Mouse (Mus musculus): ENCODE measurements around the gene Csf3.
"Not testable (repeated sequence)": the region's sequence is repeated elsewhere in the genome, so short reads cannot be mapped to it uniquely, and the experiment has no call there.

Csf3 gene

DNA sequence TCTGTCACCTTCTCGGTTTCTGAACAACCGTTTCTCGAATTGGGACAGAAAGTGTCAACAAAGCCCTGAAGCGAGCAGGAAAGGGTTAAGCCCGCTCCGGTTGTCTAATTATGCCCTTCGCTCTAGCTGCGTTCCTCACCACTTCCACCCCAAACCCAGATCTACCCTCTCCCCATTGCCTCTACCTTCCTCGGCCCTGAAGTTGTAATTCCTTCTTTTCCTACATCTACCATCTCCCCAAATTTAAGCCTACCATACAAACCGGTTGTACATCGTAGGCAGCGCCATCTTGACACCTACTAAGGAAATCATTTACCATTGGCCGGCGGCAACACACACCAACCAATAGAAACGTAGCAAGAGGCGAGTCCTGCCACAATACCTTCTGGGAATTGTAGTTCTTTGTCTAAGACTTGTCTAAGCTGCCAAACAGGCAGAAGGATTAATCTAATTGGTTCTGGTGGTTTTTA, 28.1 kb downstream of the Csf3 start, which contains the start of gene Med24:
Gene Med24 (minus strand): TSS at position 317 of the 470 bp plus-strand sequence.
- DNase-seq (ENCODE audit: low spot score): peak; percentile 91

DNA sequence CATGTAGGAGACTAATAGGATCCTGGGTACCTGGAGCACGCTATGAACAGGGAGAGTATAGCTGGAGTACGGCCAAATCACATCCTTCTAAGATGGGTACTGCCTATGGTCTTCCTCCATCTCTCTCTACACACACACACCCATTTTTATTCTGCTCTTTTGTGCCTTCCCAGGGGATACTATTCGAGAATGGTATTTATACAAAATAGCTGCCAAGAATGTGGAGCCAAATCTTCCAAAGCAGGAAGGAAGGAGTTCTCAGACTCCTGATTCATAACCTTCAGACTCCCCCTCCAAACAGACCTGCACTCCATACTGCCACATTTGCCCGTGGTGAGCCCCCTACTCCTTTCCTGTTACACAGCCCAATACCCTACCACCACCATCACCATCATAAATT, 29.7 kb downstream of the Csf3 start:
- no peak for DNase-seq (ENCODE audit: low spot score)

DNA sequence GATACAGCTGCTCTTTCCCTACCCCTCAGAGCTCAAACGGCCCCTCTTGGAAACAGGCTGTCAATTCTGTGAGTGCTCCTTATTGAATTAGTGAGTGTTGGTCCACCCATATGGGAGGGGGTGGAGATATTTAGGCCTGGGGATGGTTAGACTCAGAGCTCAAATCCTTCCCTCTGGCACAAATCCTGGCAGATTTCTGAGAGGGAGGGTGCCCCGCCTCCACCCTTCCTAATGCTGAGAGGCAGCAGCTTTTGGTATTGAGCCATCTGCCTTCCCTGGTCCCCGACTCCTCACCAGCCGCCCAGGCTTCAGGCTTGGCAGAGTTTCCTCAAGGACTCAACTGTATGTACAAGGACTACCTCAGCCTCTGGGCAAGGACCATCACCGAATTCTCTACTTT, 30.1 kb downstream of the Csf3 start:
- DNase-seq (ENCODE audit: low spot score): no peak

DNA sequence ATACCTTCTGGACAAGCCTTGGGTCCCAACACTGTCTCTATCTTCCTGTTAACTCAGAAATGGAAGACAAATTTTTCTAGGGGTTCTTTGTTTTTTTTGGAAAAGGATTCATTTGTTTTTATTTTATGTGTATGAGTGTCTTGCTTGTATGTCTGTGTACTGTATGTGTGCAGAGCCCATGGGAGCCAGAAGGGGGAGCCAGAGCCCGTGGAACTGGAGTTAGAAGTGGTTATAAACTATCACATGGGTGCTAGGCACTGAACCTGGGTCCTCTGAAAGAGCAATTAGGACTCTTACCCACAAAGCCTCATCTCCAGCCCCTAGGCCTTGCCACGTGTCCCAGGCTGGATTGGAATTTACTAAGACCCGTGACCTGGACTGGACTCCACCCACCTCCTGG, 33.0 kb downstream of the Csf3 start:
- DNase-seq (ENCODE audit: low spot score): no peak

DNA sequence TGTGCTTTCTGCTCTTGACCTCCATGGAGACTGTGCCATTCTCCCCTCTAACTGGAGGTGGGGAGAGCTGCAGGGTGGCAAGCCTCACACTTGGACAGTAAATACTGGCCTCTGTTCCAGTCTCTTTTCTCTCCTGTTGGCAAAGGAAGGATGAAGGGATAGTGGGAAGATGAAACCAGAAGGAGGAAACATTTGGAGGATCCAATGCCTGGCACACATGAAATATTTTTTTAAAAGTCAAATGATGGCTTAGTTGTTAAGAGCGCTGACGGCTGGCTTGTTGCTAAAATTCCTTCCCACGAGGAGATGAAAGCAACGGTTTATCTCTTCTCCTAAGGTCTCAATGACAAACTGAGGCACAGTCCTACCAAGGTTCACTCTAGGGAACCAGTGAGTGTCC, 34.0 kb downstream of the Csf3 start:
- DNase-seq (ENCODE audit: low spot score): no peak

DNA sequence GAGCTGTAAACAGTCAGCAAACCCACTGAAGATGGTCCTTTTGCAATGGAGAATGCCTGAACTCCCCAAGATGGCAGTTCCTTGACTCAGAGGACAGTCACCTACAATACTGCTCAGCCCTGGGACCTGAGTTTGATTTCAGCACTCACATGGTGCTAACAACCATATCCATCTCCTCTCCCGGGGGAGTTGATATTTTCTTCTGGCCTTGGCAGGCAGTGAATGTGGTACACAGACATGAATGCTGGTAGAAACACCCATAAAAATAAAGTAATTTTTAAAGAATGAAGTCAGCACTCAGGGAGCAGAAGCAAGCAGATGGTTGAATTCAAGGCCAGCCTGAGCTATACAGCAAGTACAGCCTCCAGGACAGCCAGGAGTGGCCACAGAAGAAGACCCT, 35.1 kb downstream of the Csf3 start:
- no peak for DNase-seq (ENCODE audit: low spot score)

DNA sequence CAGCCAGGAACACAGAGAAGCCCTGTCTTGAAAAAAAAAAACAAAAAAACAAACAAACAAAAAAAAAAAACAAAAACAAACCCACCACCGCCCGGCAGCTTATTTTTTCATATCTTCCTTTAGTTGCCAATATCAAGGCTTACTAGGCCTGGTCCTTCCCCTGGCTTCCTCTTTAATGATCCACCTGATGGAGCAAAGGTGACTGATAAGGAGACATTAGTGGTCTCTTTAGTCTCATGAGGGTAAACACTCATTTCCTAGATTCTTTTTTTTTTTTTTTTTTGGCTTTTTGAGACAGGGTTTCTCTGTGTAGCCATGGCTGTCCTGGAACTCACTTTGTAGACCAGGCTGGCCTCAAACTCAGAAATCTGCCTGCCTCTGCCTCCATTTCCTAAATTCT, 36.2 kb downstream of the Csf3 start:
- not testable (repeated sequence) for DNase-seq (ENCODE audit: low spot score)

DNA sequence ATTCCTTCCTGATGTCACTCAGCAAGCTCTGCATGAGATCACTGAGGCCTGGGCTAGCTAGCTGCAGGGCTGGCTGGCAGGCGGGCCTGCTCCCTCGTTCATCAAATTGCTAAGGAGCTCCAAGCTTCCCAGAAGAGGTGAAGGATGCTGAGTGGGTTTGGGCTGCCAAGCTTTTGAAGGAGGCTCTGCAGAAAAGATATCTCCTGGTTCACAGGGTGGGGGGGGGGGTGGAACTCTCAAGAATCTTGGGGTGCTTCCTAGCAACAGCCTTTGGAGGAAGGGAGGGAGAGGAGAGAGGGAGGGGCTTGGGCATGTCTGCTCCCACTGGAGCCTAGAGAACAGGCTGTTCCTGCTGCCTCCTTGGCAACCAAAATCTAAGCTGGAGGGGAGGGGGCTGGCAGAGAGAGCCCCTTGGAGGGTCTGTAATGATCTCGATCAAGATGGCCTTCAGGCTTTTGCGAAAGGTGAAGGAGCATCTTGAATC, 37.4 kb downstream of the Csf3 start:
- no peak for DNase-seq (ENCODE audit: low spot score)

DNA sequence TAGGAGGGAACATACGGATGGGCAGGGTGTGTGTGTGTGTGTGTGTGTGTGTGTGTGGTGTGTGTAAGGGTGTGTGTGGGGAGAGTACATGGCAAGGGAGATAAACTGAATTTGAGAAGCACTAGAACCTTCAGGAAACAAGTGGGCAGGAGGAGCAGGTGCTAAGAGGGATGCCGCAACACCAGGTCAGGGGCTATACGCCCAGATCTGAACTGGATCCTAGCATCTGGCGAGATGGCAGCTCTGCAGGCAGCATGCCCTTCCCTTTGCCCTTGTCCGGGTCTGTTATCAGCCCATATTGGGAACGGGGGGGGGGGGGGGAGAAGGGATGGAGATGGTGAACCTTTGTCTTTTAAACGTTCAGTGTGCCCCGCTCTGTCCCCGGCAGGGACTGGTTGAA, 37.9 kb downstream of the Csf3 start:
- no peak for DNase-seq (ENCODE audit: low spot score)

DNA sequence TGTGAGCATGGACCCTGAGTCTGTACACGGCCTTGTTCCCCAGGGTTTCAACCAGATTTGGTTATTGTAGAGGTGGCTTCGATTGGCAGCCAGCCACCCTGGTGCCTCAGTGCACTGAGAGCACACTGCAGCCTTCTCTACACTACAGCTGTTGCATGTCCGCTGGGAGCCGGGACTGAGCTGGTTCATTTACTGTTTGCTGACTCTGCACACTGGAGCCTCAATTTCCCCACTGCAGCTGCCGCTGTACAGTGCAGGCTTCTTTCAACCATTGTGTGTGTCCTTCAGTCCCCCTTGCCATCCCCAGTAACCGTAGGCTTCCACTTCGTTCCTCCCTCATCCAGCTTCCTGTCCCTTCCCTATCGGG, 38.9 kb downstream of the Csf3 start:
- no peak for DNase-seq (ENCODE audit: low spot score)

DNA sequence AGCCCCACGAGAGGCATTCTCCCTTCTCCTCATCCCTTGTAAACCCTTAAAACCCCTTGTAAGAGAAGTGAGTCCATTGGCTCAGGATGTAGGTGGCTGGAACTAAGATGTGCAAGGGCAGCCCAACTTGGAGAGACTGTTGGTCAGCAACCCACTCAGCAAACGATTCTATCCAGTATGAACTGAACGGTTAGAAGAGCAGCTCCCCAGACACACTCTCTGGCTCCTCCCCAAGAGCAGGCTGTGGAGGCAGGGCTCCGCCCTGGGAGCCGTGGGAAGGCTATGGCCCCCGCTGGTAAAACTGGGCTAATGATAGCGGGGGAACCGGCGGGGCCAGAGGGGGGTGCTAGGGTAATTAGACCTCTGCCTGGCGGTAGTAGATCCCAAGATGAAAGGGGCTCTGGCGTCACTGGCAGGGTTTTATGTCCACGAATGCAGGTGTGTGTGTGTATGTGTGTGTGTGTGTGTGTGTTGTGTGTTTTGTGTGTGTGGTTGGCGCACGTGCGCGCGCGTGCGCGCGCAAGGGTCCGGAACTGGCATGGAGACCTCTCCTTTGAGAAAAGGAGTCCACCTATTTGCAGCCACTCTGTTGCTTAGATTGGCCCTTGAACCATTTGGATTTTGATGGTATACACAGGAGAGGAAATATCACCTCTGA, 39.5 kb downstream of the Csf3 start, which contains the start of gene Thra:
Gene Thra (plus strand): TSS at position 246 of the 658 bp plus-strand sequence.
- DNase-seq (ENCODE audit: low spot score): peak; percentile 44

DNA sequence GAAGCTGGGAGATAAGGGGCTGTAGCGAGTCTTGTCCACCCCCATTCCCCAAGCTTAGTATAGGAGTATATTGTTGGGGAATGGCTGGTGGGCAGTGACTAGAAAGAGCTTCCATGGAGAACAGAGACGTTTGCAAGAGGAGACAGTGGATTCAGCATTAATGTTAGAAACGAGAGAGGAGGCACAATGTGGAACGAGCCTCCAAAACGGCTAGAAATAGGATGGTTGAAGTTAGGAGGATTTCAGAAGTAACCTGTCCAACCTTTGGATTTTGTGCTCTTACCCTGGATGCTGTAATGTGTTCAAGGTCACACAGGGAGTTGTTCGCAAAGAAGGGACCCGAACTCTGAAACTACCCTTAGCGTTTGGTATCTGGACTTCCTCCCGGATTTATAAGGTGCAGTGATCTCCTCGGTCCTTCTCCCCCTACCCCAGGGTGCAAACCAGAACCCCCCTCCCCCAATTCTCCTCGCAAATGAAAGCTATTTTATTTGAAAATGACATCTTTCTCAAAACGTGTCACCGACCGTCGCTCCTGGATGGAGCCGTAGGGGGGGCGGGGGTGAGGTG, 40.1 kb downstream of the Csf3 start:
- no peak for DNase-seq (ENCODE audit: low spot score)

DNA sequence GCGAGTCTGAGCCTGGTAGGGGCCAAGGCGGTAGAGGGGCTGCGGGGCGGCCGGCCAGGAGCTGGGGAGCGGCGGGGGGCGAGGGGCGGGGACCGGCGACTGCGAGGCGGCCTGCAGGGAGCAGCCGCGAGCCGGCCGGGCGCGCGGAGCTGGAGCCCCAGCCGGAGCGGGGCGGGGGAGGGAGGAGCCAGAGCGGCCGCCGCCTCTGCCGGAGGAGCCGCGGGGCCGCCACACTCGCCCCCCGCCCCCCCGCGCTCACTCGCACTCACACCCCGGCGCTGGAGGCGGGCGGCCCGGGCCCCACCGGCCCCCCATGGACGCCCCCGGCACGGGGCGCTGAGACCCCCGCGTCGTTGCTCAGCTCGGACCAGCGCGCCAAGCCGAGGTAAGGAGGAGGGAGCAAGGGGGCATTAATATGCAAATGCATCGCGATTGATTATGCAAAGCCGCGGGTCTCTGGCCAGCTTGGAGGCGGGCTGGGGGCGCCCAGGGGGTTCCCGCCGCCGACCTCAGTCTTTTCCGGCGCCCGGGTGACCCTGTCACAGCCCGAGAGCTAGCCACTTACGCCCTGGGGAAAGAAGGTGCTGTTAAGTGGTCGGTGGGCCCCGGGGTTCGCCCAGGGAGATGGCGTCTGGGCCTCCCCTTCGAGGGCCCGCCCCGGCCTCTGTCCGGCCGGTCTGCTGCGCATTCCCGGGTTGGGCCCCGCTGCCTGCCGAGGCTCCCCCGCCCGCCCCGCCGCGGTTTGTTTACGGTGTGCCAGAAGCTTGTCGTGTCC, 40.7 kb downstream of the Csf3 start:
- peak; percentile 77 for DNase-seq (ENCODE audit: low spot score)

DNA sequence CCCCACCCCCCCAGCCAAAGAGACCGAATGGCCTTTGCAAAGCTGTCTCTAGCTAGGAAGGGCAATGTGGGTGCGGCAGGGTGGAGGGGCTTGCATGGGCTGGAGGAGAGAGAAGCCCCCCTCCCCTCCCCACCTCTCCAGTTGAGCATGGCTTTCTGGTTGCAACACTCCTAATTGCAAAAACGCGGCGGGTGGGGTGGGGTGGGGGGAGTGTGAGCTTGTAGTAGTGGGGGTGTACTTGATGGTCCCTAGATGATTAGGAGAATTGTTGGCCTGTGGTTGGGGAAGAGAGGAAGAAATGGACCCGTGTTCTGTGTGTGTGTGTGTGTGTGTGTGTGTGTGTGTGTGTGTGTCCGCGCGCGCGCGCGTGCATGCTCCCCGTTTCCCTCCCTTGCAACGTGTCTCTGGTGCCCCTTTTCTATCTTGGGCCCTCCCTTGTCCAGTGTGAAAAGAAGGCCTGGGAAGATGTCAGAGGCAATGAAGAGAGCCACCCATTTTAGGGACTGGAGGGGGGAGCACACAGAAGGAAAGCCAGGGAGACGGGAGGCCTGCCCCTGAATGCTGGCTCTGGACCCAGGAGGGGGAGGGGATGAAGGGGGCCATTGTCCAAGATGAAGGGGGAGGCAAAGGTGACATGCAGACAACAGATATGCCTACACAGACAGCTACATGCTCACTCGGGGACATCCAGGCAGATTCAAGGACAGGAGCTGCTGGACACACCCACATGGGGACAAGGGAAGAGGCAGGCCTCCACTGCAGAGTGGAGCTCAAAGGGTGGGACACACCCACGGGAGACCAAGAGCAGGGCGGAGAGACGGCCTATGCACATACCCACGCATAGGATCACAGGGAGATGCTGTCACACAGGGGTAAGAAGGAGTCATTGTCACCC, 41.6 kb downstream of the Csf3 start:
- no peak for DNase-seq (ENCODE audit: low spot score)

DNA sequence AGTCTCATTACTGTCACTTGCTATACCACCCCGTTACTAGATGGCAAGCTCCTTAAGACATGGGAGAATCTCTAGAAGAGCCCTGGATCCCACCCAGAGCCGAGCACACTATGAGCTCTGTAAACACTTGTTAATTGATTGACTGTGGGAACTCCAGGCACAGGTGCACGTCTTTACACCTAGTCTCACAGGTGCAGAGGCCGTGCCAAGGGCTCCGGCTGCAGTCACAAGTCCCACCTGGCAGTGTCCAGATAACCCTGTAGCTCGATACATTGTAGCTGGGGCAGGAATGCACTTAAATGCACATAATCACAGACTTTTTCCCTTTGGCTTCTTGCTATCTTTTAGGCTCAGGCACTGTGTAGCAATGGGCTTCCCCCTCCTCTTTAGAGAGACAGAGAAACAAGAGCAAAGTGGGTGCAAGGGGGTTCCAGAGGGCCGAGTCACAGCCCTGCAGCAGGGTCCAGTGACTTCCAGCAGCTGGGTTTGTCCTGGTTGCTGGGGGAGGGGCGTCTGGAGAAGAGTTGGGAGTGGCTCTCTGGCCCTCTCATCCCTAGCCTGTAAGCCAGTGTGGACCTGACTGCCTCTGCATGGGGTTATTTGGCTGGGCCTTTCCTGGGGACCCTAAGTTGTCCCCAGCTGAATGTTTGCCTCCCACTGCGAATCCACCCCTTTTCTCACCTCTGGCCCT, 42.7 kb downstream of the Csf3 start:
- DNase-seq (ENCODE audit: low spot score): no peak

DNA sequence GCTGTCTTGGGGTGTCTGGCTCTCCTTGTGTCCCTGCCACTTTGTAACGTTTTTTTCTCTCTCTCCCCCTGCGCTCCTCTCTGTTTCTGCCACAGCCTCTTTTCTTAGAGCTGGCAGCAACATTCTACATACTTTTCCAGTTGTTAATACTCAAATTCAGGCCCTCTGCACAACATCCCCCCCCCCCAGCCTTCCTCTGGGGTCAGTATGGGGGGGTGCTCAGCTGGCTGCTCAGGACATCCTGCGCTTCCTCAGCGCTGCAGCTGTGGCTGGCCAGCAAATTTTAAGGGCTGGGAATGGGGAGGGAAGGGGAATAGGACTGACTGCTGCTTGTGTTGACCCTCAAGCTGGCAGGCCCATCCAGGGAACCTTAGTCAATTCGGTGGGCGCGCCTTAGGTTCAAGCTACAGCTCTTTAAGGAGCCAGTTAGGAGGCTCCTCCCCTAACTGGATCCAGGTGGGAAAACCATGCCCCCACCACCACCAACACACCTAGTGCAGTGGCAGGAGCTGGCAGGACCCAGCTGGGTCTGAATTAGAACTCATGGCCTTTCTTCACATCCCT, 43.5 kb downstream of the Csf3 start:
- no peak for DNase-seq (ENCODE audit: low spot score)

DNA sequence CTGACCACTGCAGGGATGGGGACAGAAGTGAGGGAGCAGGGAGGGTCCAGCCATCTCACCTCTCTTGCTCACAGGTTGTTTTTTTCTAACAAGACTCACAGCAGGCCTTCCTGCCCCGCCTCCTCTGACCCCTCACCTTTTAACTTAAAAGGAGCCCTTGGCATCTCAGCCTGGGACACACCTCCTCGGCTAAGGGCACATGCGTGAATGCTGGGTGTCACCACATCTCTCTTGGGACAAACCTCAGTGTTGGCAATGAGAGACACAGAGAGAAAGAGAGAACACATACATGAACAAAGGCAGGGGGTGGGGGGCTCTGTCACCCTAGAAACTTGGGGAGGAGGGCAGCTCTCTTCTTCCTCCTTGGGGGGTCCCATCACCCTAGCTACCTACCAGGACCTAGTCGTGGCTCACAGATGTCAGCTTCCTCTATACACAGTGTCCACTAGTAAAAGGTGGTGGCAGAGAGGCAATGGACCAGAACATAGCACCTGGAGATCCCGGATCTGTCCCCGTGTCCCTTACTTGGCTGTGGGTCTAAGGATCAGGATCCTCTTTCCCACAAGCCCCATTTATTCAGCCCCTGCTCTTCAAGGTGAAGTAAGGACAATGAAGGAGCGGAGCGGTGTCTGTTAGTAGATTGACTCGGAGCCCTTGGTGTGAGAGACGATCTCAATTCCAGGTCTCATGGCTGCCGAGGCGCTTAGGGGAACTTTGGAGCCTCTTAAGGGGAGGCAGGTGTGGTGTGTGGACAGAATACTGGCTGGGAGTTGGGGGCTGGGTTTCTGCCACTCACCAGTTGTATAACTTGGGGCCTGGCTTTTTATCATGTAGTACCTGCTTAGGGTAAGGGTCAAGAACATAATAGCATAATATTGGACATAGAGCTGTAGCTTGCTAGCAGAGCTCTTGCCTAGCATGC, 45.1 kb downstream of the Csf3 start:
- peak; percentile 40 for DNase-seq (ENCODE audit: low spot score)

DNA sequence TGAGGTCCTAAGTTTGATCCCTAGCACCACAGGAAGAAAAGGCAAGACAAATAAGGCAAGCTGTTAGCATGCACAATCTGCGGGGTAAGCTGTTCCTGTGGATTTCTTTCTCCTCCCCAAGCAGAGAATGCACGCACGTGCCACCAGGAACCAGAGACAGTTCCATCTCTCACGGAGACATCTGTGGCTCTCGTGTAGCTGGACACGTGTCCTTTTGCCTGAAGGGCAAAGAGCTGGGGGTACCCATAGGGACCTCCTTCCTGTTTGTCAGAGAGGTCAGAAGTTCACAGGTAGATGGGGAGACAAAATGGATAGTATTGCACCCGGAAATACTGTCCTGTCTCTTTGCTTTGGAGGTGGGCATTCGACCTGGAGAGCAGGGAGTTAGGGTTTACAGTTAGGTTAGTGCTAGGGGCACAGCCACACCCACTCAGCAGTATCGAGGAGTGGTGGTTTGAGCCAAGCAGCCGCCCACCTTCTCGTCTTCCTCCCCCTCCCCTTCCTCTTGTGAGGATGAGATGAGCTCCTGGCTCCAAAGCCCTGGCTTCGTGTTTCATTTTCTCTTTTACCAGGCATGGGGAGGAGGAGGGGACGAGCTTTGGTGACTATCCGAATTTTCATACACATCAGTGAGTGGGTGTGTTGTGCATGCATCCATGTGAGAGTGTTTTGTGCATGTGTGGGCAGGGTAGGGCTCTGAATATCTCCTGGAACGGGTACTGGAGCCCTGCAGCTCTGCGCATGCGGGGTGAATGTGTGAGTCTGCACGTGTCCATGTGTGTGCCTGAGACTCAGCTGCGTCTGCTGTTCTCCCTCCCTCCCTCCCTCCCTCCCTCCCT, 46.0 kb downstream of the Csf3 start:
- DNase-seq (ENCODE audit: low spot score): peak; percentile 78
